Mouse (Mus musculus) lung, postnatal 0 days (tissue): ENCODE data around the gene Gng2. TPM values are rescaled to one million over a fixed set of nuclear protein-coding genes. Genes with fewer than 3 reads are reported as not detected.

Experiments
- ATAC-seq: fragments of 200-750 bp; cut with Nextera tagmentation; 2 replicates; pipeline ENCODE4 v1.8.0; 2017; ENCODE audit warnings: moderate library complexity
- DNase-seq: peaks from one replicate; pipeline ENCODE4 v3.0.0-alpha.2; 2016; ENCODE audit warnings: low spot score
- H3K27ac ChIP-seq: fragments of 300-500 bp; sonication (generic); 2 replicates; pipeline ENCODE4 v1.5.1; 2014; ENCODE audit warnings: antibody characterized with exemption, mild to moderate bottlenecking, low read length, mixed read lengths
- H3K27me3 ChIP-seq: fragments of 300-500 bp; sonication (generic); replicated peaks from 2 replicates; pipeline ENCODE4 v1.6.1; 2014; ENCODE audit warnings: low read length, mixed read lengths; ENCODE audit not compliant: insufficient read depth
- H3K36me3 ChIP-seq: fragments of 300-500 bp; sonication (generic); 2 replicates; pipeline ENCODE4 v1.6.1; 2014; ENCODE audit warnings: low read length, mixed read lengths; ENCODE audit not compliant: insufficient read depth
- H3K4me1 ChIP-seq: fragments of 300-500 bp; sonication (generic); 2 replicates; pipeline ENCODE4 v1.6.1; 2014; ENCODE audit warnings: antibody characterized with exemption, low read depth, low read length, mixed read lengths; ENCODE audit not compliant: insufficient read depth
- H3K4me2 ChIP-seq: fragments of 300-500 bp; sonication (generic); replicated peaks from 2 replicates; pipeline ENCODE4 v1.6.1; 2014; ENCODE audit warnings: low read depth, mild to moderate bottlenecking, low read length, moderate library complexity, mixed read lengths
- H3K4me3 ChIP-seq: fragments of 300-500 bp; sonication (generic); 2 replicates; pipeline ENCODE4 v1.5.1; 2014; ENCODE audit warnings: low read depth, low read length
- H3K9ac ChIP-seq: fragments of 300-500 bp; sonication (generic); replicated peaks from 2 replicates; pipeline ENCODE4 v1.6.1; 2014; ENCODE audit warnings: low read depth, mild to moderate bottlenecking
- H3K9me3 ChIP-seq: fragments of 300-500 bp; sonication (generic); 2 replicates; pipeline ENCODE4 v1.6.1; 2016; ENCODE audit warnings: low read length, mixed read lengths
- CTCF ChIP-seq: IDR thresholded peaks from 2 replicates; pipeline ENCODE4 v1.5.1; 2016; ENCODE audit warnings: antibody characterized with exemption, mild to moderate bottlenecking
- EP300 ChIP-seq: IDR thresholded peaks from 2 replicates; pipeline ENCODE4 v1.6.1; 2016; ENCODE audit warnings: antibody characterized with exemption, mild to moderate bottlenecking, control low read depth
- WGBS: fragments of 180-500 bp; shearing (Covaris S2); extraction: QIAGEN DNeasy Blood & Tissue Kit; methylation state at CpG from one replicate; pipeline ENCODE4 v1.1.7; 2014; 5-methylcytosine and 5-hydroxymethylcytosine counted together
- polyA plus RNA-seq: library from polyadenylated mRNA; unstranded; fragments of >200 nt; fragmentation: Nextera tagmentation; extraction: Ambion mirVana; gene quantifications from 2 replicates; pipeline ENCODE4 v1.2.1, GENCODE M21; 2015

The Gng2 gene
- polyA plus RNA-seq, 1 experiment from 2014 or later: 27.9 TPM

GRCm38 (mm10) chr14:19946221-19946620, 31.2 kb downstream of the Gng2 start:
- TF ChIP-seq CTCF (no peak), EP300 (no peak)
- WGBS: 91% methylated on average over 7 of the region's 7 CpGs
- Histone ChIP-seq H3K9me3 (no peaks in the 10 kb centered on the region), H3K27me3 (no peaks in the 10 kb centered on the region), H3K27ac (no peak overlapping the region), H3K9ac (no peak overlapping the region), H3K36me3 (no peaks in the 10 kb centered on the region), H3K4me2 (no peak overlapping the region), H3K4me3 (no peak overlapping the region), H3K4me1 (no peaks in the 10 kb centered on the region)
- DNase-seq (no peak), ATAC-seq (no peak)

- Histone ChIP-seq H3K4me2 (no peak overlapping the region), H3K4me3 (no peak overlapping the region), H3K9ac (no peak overlapping the region), H3K36me3 (no peaks in the 10 kb centered on the region), H3K27ac (no peak overlapping the region), H3K9me3 (no peaks in the 10 kb centered on the region), H3K4me1 (no peaks in the 10 kb centered on the region), H3K27me3 (no peaks in the 10 kb centered on the region)
- 70% methylated on average over 3 of the region's 3 CpGs for WGBS
- ATAC-seq (no peak), DNase-seq (no peak)
- TF ChIP-seq EP300: no peak
- TF ChIP-seq CTCF: no peak
Observed at GRCm38 (mm10) chr14:19942732-19943131, 34.7 kb downstream of the Gng2 start.

DNA sequence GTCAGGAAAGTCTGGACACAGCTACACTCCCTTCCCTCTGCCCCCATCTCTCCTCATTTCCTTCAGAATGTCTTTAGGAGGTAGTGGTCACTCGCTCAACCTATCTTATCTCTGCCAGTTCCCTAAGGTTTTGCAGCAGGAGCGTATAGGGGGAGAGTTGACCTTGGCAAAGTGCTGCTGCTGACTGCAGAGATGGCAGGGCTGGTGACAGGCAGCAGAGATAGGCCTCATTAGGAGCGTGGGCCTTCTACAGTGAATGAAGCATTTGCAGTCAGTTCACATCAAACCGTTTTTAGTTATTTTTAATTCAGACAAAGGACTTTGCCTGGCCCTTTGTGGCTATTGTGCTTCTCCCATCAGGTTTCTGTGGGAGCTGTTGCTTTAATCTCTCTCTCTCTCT, 35.1 kb downstream of the Gng2 start:
- H3K27ac ChIP-seq: no peak overlapping the region

GRCm38 (mm10) chr14:19940066-19940465, 37.4 kb downstream of the Gng2 start:
- 67% methylated on average over 1 of the region's 1 CpGs for WGBS
- DNase-seq: no peak
- TF ChIP-seq EP300: no peak
- no peak for TF ChIP-seq CTCF
- no peak overlapping the region for H3K4me3 ChIP-seq
- H3K9ac ChIP-seq: no peak overlapping the region
- no peak overlapping the region for H3K4me2 ChIP-seq
- no peaks in the 10 kb centered on the region for H3K9me3 ChIP-seq
- no peak for ATAC-seq
- H3K36me3 ChIP-seq: no peaks in the 10 kb centered on the region
- no peak overlapping the region for H3K27ac ChIP-seq
- H3K4me1 ChIP-seq: no peaks in the 10 kb centered on the region
- no peaks in the 10 kb centered on the region for H3K27me3 ChIP-seq

More for the DNA sequence above, 35.1 kb downstream of the Gng2 start:
- no peaks in the 10 kb centered on the region for H3K36me3 ChIP-seq
- H3K27me3 ChIP-seq: no peaks in the 10 kb centered on the region
- DNase-seq (no peak), ATAC-seq (no peak)
- no peak overlapping the region for H3K4me3 ChIP-seq
- no peak overlapping the region for H3K9ac ChIP-seq
- no peaks in the 10 kb centered on the region for H3K9me3 ChIP-seq
- no peak overlapping the region for H3K4me2 ChIP-seq
- WGBS: 57% methylated on average over 4 of the region's 4 CpGs
- no peak for TF ChIP-seq CTCF
- TF ChIP-seq EP300: no peak
- no peaks in the 10 kb centered on the region for H3K4me1 ChIP-seq

DNA sequence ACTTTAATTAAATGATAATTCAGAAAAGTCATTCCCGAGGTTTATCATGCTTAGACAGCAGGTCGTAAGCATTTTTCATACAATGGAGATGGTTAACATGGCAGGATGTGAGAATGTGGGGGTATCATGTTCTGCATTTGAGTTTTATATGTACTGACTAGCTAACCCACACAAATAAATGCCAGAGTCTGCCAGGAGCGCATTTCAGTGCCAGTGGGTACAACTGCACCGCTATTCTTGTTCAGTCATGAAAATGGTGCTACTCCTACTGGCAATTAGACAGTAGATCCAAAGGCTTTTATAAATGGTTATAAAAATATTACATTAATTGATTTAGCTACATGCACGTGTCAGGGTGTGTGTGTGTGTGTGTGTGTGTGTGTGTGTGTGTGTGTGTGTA, 38.9 kb downstream of the Gng2 start:
- 91% methylated on average over 5 of the region's 5 CpGs for WGBS
- Histone ChIP-seq H3K4me3 (no peak overlapping the region), H3K27ac (no peak overlapping the region), H3K4me2 (no peak overlapping the region), H3K27me3 (no peaks in the 10 kb centered on the region), H3K36me3 (no peaks in the 10 kb centered on the region; the same call in 1 of the 2 replicates), H3K9ac (no peak overlapping the region), H3K4me1 (no peaks in the 10 kb centered on the region), H3K9me3 (no peaks in the 10 kb centered on the region)
- no peak for TF ChIP-seq EP300
- no peak for TF ChIP-seq CTCF
- ATAC-seq (no peak), DNase-seq (no peak)

- Histone ChIP-seq H3K4me2 (no peak overlapping the region), H3K27ac (no peak overlapping the region), H3K9ac (no peak overlapping the region), H3K4me3 (no peak overlapping the region), H3K9me3 (no peaks in the 10 kb centered on the region), H3K4me1 (no peaks in the 10 kb centered on the region), H3K27me3 (no peaks in the 10 kb centered on the region), H3K36me3 (no peaks in the 10 kb centered on the region; the same call in 1 of the 2 replicates)
- TF ChIP-seq CTCF: no peak
- no peak for TF ChIP-seq EP300
- 90% methylated on average over 3 of the region's 3 CpGs for WGBS
- DNase-seq (no peak), ATAC-seq (no peak)
Observed at GRCm38 (mm10) chr14:19935084-19935483, 42.3 kb downstream of the Gng2 start.

GRCm38 (mm10) chr14:19933314-19933713, 44.1 kb downstream of the Gng2 start:
- TF ChIP-seq CTCF (no peak), EP300 (no peak)
- Histone ChIP-seq H3K9me3 (no peaks in the 10 kb centered on the region), H3K9ac (no peak overlapping the region), H3K4me2 (no peak overlapping the region), H3K27me3 (no peaks in the 10 kb centered on the region), H3K36me3 (no peaks in the 10 kb centered on the region; the same call in 1 of the 2 replicates), H3K4me3 (no peak overlapping the region), H3K27ac (no peak overlapping the region), H3K4me1 (no peaks in the 10 kb centered on the region)
- ATAC-seq (no peak), DNase-seq (no peak)
- 83% methylated on average over 6 of the region's 6 CpGs for WGBS
